Mouse (Mus musculus) layer of hippocampus, adult 2 months (tissue): ENCODE data around the gene Hsp90ab1. TPM values are rescaled to one million over a fixed set of nuclear protein-coding genes. Genes with fewer than 3 reads are reported as not detected.

Source experiments
- DNase-seq, 2 experiments: peaks; one replicate each; pipeline ENCODE4 v3.0.0; 2022; ENCODE audit warnings: low spot score in 2 of 2
- H3K27ac ChIP-seq: fragments of 200-600 bp; 2 replicates; pipeline ENCODE4 v1.8.1; 2022
- H3K4me3 ChIP-seq: fragments of 200-600 bp; 2 replicates; pipeline ENCODE4 v1.8.1; 2022; ENCODE audit warnings: mild to moderate bottlenecking
- CTCF ChIP-seq: fragments of 200-600 bp; conservative IDR thresholded peaks from 2 replicates; pipeline ENCODE4 v1.8.1; 2022; ENCODE audit warnings: antibody characterized with exemption, mild to moderate bottlenecking, moderate library complexity
- total RNA-seq, 2 experiments: library from RNA; stranded (reverse); gene quantifications; 2 replicates each; pipeline ENCODE4 v1.2.3; 2021

The Hsp90ab1 gene
- total RNA-seq, 2 experiments from 2014 or later = 1,695 to 1,765 TPM

DNA sequence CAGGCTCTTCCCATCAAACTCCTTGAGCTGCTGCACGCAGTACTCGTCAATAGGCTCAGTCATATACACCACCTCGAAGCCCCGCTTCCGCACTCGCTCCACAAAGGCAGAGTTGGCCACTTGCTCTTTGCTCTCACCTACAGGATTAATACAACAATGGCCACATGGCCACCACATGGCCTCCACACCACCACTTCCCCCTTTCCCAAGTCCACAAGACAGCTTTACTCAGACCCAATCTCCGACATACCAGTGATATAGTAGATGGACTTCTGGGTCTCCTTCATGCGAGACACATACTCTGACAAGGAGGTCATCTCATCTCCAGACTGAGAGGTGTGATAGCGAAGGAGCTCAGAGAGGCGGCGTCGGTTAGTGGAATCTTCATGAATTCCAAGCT lies 4.1 kb downstream of the Hsp90ab1 start:
- Histone ChIP-seq H3K4me3 (no peak overlapping the region; the same call in 1 of the 2 replicates), H3K27ac (no peak overlapping the region)
- no peak for TF ChIP-seq CTCF
- DNase-seq = no peak

DNA sequence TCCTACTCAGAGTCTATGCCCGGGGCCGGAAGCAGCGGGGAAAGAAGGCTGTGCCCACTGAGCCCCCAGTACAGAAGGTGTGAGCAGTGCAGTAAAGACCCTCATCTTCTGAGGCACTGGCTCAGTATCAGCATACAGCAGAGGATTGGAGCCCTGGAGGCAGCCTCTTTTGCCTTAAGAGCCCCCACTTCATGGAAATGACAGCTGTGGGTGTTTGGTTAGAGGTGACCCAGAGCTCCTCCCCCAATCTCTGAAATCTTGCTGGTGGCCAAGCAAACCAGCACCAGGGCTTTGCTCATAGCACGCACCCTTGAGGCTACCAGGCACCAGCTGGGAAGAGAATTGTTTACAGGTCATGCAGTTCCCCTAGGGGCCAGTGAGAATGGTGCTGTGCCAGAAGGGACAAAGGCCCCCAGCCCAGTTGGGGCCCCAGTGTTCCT lies 5.9 kb downstream of the Hsp90ab1 start:
- no peak for TF ChIP-seq CTCF
- no peak for DNase-seq
- no peak overlapping the region for H3K27ac ChIP-seq
- no peak overlapping the region for H3K4me3 ChIP-seq

DNA sequence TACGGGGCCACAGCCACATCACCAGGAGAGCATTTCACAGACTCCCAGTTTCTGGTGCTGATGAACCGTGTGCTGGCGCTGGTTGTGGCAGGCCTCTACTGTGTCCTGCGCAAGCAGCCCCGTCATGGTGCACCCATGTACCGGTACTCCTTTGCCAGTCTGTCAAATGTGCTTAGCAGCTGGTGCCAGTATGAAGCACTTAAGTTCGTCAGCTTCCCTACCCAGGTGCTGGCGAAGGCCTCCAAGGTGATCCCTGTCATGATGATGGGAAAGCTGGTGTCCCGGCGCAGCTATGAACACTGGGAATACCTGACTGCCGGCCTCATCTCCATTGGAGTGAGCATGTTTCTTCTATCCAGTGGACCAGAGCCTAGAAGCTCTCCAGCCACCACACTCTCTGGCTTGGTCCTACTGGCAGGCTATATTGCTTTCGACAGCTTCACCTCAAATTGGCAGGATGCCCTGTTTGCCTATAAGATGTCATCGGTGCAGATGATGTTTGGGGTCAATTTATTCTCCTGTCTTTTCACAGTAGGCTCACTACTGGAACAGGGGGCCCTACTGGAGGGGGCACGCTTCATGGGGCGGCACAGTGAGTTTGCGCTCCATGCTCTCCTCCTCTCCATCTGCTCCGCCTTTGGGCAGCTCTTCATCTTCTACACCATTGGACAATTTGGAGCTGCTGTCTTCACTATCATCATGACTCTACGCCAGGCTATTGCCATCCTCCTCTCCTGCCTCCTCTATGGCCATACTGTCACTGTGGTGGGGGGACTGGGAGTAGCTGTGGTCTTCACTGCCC lies 6.5 kb downstream of the Hsp90ab1 start:
- peak overlapping the region; percentile 39; the same call in 1 of the 2 replicates for H3K27ac ChIP-seq
- TF ChIP-seq CTCF = no peak
- DNase-seq = peak in 1 of 2 experiments; percentile 47
- no peak overlapping the region for H3K4me3 ChIP-seq

DNA sequence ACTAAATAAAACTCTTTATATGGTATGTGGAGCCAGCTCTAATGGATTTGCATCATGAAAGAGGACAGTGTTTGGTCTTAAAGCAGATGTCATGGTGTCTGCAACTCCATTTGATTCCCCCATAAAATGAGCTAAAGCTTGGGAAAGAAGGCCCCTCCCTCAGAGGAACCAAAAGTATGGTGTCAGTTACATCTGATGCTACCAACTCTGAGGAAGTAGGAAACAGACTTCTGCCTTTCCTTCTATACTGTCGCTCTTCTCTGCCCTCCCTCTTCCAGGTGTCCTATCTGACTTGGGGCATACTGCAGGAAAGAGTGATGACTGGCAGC lies 7.1 kb downstream of the Hsp90ab1 start:
- no peak for TF ChIP-seq CTCF
- no peak overlapping the region for H3K4me3 ChIP-seq
- DNase-seq = no peak
- no peak overlapping the region for H3K27ac ChIP-seq

DNA sequence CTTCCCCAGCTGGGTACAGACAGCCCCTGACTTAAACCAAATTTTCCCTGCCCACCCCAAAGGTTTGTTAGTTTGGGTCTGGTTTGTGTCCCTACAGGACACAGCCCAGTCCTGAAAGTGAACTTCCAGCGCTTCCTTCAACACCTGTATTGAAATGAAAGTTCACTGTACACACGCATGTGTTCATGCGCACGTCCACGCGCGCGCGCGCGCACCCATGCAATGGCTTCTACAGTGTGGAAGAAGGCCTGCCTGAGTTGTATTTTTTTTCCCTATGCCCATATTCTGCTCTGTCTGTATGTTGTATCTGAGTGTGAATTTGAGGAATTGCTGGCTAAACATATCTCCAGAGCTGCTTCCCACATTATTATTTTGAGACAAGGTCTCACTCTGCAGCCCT lies 8.0 kb downstream of the Hsp90ab1 start:
- peak overlapping the region; percentile 93; the same call in 1 of the 2 replicates for H3K4me3 ChIP-seq
- 0 out of 2 replicates have a peak overlapping the region, but pooled peaks have one; percentile 94 for H3K27ac ChIP-seq
- no peak for DNase-seq
- no peak for TF ChIP-seq CTCF

DNA sequence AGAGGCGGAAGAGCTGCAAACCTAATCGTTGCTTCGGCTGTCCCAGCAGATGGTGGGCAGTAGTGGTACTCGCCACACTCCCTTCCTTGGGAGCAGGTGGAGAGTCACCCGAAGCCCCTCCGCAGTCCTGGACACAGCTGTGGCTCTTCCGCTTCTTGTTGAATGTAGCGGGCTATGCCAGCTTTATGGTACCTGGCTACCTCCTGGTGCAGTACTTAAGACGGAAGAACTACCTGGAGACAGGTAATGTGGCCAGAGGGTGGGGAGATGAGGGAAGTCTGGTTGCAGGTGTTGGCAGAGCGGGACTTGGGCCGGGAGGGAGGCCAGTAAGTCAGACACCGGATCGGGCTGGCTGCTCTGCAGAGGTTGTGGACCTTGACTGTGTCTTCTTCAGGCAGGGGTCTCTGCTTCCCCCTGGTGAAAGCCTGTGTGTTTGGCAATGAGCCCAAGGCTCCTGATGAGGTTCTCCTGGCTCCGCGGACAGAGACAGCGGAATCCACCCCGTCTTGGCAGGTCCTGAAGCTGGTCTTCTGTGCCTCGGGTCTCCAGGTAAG lies 8.5 kb downstream of the Hsp90ab1 start:
- H3K27ac ChIP-seq = peak overlapping the region; percentile 94
- H3K4me3 ChIP-seq = peak overlapping the region; percentile 93
- TF ChIP-seq CTCF = no peak
- no peak for DNase-seq

DNA sequence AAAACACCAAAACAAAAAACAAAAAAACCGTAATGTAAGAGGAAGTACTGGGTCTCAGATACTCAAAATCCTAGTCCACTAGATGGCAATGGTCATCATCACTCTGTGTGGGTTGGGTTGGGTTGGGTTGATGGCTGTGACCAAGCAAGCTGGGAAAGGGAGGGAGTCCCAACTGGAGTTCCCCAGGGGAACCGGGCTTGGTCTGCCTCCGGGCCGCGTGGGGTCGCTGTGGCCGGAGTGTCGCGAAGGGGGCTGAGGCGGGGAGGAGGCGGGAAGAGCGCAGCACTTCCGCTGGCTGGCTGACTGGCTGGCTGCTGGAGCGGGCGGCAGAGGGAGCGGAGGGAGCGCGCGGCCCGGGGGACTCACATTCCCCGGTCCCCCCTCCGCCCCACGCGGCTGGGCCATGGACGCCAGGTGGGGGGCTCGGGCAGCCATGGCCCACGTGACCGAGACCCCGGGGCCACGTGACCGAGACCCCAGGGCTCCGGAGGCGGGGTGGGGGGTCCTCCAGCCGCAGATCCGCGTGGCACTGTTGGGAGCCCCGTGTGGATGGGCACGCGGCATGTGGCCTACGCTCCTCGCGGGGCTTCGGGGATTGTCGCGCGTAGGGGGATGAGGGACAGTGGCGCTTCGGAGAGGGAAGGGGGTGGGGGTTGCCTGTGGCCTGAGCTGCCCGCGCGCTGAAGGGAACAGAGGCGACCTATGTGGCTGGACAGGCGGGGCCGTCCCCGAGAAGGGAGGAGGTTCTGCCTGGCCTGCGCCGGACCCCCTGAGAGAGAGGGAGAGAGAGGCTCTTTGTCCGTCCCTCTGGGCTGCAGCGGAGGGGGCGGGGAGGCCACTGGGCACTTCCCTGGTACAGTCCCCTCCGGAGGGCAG lies 9.2 kb downstream of the Hsp90ab1 start, which contains the start of gene Slc35b2:
Gene Slc35b2 (plus strand): TSS at position 220 of the 876 bp plus-strand sequence.
- DNase-seq = peak; percentile 94 to 95
- peak within 1 kb of the TSS; percentile 94 for H3K27ac ChIP-seq

DNA sequence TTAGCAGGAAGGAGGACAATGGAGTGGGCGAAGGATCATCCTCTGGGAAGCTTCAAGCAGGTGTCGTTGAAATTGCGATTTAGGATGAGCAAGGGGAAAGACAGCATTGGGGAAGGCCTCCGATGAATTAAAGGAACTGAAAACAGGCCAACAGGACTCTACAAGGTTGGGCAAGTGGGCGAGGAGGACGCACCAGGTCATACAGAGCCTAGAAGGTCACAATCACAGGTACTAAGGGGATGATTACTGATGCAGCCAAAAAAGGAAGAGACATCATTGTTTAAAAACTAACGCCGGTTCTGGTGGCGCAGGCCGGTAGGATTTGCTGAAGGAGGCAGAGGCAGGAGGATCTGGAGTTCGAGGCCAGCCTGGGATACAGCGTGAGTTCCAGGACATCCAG lies 9.9 kb downstream of the Hsp90ab1 start:
- no peak overlapping the region for H3K4me3 ChIP-seq
- no peak for DNase-seq
- no peak overlapping the region for H3K27ac ChIP-seq
- TF ChIP-seq CTCF = no peak

More for the DNA sequence above, 9.2 kb downstream of the Hsp90ab1 start, which contains the start of gene Slc35b2:
- peak; percentile 89 for TF ChIP-seq CTCF
- peak within 1 kb of the TSS; percentile 93 for H3K4me3 ChIP-seq

DNA sequence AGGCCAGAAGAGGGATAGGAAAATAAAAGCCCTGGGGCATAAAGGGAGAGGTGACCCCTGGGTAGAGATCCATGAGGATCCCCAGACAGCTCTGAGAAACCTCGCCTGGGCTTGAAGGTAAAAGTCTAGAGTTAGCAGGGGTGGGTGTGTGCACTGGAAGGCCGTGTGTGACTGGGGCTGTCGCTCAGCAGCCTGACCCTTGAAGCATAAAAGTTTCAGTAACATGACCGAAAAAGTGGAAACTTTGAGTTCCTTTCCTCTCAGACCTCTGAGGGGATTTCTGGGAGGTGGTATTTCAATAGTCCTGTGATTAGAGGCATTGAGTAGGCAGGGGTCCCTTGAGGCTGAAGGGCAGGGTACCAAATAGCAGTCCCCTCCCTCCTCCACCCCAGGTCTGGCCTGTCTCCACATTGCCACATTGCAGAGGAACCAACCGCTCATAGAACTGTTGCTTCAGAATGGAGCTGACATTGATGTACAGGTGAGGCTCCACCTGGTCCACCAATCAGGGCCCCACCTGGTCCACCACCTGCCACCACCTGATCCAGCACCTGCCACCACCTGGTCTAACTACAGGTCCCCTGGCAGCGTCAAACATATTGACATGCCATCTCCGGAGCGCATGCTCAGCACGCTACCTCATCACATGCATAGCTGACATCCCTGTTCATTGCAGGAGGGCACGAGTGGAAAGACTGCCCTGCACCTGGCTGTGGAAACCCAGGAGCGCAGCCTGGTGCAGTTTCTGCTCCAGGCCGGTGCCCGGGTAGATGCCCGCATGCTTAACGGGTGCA lies 13.1 kb downstream of the Hsp90ab1 start:
- DNase-seq = no peak
- no peak for TF ChIP-seq CTCF
- H3K27ac ChIP-seq = no peak overlapping the region
- no peak overlapping the region for H3K4me3 ChIP-seq

DNA sequence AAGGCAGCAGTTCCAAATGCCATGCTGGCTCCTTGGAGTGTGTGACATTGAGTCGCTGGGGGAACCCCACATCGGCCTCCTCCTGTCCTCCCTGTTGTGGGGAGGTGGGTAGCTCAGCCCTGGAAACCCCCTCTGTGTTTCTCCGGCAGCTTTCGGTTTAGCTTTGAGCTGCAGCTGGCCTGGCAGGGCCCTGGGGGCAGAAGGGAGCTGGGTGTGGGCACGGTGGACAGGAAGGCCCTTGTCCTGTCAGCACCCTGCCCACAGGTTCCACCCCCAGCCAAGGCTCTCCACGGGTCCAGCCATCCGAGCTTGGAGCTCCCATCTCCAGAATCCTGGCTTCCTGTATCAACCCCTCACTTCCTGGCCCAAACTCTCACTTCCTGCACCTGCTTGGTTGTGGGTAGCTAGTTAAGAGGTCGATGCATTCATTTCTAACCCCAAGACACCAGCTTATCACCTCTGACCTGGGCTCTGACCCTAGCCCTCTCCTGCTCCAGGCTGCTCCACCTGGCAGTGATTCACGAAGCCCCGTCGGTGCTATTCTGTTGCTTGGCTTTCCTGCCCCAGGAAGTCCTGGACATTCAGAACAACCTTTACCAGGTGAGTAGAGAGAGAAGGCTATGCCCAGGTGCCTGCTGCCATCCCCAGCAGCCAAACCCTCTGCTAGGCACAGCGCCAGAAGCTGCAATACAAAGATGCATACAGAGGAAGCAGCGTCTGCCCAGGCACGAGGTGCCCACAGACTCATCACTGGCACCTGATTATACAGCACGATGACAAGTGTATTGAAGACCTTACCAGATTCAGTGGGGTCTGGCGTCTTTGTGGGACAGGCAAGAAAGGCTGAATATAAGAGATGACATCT lies 14.8 kb downstream of the Hsp90ab1 start:
- H3K4me3 ChIP-seq = no peak overlapping the region
- TF ChIP-seq CTCF = no peak
- no peak overlapping the region for H3K27ac ChIP-seq
- DNase-seq = no peak

DNA sequence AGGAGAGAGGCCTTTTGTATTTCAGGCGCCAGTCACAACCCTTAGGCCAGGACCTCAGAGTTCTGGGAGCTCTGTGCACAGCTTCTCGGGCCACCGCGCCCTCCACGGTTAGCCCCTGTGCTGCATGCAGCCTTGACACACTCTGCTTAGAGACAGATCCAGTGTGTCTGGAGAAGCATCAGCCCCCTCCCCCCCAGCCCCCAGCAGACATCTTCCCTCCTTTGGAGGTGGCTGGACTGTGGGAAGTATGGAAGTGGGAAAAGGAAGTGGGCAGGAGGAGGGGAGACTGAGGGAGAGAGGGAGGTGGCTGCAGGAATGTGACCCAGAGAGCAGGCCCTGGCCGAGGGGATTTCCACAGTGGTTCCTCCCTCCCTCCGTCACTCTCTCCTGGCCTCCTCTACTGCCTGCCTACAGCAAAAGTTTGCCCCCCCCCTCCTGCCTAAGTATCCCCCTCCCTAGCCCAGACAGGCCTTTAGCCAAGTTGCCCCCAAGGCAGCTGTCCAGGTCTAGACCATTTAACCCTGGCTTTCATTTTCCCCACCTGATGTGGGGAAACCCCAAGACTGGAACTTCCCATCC lies 15.7 kb downstream of the Hsp90ab1 start:
- H3K4me3 ChIP-seq = no peak overlapping the region
- TF ChIP-seq CTCF = no peak
- no peak for DNase-seq
- no peak overlapping the region for H3K27ac ChIP-seq
